Mouse (Mus musculus) heart, adult 18-20 months (tissue): Measurements from ENCODE around the gene Gm49601. TPM values are rescaled to one million over a fixed set of nuclear protein-coding genes. Genes with fewer than 3 reads are reported as not detected.

ENCODE experiments used
- DNase-seq, 2 experiments: peaks; one replicate each; pipeline ENCODE4 v3.0.0; 2021 to 2022; ENCODE audit warnings: mixed read lengths in 1 of 2
- total RNA-seq, 2 experiments: library from RNA; stranded (reverse); gene quantifications; 2 replicates each; pipeline ENCODE4 v1.2.3; 2021

Gene Gm49601
- total RNA-seq, 2 experiments from 2014 or later, result 0.15 to 1.1 TPM

DNA sequence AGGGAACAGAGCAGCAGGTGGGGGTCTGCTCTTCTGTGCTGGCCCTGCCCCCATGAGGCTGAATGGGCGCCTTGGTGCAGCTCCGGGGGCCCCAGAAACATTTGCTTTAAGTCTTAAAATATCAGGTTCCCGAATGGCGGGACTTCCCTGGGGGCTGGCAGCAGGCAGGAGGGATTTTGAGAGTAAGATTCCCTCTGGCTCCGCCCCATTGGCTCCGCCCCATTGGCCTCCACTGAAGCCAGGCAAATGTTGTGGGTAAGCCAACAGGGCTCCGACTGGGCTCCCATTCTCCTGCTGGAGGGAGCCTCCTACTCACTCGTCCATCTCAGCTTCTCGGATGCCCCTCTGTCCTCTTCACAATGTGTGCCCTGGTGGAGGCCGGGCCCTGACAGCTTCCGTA, 18.0 kb downstream of the Gm49601 start:
- no peak for DNase-seq

GRCm38 (mm10) chr16:18605705-18606104, 20.5 kb downstream of the Gm49601 start:
- DNase-seq, result no peak

DNA sequence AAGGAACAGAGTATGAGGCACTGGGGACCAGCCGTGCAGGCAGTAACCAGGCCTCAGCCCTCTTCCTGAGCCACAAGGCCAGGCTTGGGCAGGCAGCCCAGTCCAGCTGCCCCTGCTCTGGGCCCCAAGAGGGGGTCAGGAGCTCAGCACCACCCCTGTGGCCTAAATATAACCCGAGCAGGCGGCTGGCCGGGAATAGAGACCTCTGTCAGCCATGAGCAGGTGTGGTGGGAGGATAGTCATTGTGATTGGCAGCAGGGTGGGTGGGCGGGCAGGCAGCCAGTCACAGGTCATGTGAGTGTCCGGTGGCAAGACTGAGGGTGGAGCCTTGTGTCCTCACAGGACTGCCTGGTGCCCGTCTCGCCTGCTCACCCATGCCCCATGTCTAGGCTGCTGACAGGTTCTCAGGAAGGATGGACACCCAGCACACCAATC, 21.9 kb downstream of the Gm49601 start:
- DNase-seq, result peak; percentile 75

GRCm38 (mm10) chr16:18601447-18601846, 24.8 kb downstream of the Gm49601 start:
- DNase-seq, result no peak

- DNase-seq, result no peak
Measured at GRCm38 (mm10) chr16:18598006-18598405, 28.2 kb downstream of the Gm49601 start.

GRCm38 (mm10) chr16:18596255-18596654, 30.0 kb downstream of the Gm49601 start:
- DNase-seq, result no peak

DNA sequence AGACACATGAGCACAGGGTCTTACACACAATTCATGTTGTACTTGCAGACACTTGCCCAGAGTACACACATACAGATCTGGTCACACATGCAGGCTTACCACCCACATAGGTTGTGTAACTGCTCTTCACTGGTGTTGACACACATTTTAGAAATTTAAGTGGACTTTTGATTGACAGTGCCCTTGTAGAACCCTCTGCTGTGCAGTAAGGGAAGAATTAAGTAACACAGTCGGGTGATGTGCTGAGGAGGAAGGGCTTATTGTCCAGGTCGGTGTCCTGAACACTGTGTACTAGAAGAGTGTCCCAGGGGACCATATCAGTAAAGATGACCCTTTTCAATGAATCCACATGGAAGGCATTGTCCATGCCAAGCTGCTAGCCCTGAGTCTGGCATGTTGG, 32.3 kb downstream of the Gm49601 start:
- DNase-seq, result no peak

DNA sequence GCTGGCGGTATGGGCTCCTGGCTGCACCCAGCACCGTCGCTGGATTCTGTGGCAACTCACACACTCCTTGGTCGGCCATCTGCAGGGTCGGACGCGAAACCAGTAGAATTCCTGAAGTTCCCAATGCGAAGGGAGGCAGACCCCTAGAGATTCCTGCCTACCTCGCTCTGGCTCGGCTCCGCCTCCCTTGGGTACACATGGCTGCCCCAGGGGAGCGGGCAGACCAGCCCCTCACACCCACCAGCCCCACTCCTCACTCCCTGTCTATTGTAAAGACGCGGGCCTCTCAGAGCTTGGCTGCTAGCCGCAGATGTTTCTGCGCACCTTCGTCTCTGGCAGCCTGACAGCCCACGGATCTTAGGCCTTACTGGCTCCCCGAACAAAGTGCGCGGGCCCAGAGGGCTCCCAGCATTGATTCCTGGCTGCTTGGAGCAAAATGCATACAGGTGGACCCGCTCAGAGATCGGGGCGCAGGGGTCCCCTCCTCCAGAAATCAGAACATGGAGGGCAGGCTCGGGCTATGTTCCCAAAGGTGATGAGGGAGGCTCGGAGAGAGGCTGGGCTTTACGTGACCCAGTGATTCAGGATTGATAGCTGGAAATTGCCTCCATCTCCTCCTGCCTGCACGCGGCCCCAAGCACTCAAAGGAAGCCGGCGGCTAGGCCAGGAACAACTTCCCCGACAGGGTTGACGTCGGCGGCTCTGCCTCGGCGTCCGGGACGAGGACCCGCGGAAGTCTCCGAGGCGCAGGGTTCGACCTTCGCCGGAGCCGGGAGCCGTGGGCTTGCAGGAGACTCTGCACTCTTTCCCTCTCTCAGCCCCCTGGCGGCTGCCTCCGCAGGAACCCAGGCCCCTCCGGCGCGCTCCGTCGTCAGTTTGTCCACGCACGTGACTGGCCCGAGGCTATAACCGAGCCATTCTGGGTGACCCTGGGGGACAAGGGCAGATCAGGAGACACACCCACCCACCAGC, 34.9 kb downstream of the Gm49601 start:
- no peak for DNase-seq

DNA sequence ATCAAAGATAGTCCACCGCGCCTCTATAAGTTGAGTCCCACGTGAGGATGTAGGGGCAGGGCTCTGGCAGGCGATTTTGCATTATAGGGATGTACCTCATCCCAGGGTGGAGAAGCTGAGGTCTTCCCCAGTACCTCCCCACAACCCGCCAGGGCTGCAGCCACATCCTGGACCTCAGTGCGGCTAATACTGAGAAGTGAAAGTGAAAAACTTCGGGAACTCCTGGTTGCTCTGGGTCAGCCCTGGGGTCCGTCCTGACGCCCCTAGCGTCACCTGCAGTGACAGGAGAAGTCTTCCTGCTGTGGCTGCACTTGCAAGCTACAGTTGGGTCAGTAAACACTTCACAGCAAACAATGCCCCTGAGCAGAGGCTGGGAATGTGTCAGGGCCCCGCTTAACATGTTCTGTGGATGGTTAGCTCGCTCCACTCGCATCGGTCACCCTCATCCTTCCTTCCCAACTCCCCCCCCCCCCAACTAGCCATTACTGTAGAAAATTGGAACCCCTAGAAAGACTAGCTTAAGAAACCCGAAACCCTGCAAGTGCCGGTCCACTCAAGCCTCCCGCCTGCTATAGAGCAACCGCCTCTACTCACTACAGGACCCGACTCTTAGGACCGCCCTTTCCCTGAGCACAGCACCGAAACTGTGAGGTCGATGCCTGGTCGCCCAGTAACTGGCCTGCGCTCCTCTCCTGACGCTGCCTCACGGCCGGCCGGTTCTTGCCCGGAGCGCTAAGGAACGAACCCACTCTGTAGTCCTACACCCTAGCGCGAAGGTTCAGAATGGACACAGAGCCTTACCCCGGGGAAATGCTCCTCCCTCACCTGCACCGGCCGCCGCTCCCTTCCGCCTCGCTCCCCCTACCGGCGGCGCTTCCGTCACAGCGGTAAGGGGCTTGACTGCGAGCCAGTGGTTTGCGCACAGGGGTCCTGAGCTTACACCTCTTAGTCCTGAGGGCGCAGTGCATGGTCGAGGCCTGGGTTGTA, 36.1 kb downstream of the Gm49601 start, which contains the start of gene Tbx1:
Tbx1 (minus strand) TSS at position 868 of the 987 bp plus-strand sequence.
- no peak for DNase-seq

GRCm38 (mm10) chr16:18589080-18589621, 37.1 kb downstream of the Gm49601 start:
- no peak for DNase-seq

- DNase-seq, result no peak
Measured at GRCm38 (mm10) chr16:18588738-18589055, 37.5 kb downstream of the Gm49601 start.

- no peak for DNase-seq
Measured at GRCm38 (mm10) chr16:18587847-18588737, 38.1 kb downstream of the Gm49601 start.

DNA sequence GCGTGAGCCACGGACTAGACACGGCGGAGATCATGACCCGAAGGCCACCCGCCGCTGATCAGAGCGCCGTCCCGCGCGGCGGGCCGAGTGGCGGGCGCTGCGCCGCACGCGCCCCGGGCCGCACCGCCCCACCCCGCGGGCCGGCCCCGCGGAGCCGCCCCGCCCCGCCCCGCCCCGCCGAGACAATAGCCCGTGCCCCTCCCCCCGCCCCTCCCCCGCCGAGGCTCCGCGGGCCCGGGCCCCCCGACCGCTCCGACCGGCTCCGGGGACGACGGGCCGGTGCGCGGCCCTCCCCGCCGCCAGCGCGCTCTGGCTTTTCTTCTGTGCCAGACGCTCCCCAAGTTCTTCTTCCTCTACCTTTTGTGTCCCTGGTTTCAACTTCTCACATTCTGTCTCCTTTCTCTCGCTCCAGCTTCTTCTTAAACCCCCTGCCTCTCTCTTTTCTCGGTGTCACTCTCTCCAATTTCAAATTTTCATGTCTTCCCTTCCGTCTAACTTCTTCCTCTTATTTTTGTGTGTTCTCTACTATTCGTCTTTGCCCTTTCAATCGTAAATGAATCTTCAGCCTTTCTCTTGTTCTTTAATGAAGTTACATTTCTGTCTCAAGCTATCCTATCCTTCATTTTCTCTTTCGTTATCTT, 39.2 kb downstream of the Gm49601 start:
- no peak for DNase-seq

DNA sequence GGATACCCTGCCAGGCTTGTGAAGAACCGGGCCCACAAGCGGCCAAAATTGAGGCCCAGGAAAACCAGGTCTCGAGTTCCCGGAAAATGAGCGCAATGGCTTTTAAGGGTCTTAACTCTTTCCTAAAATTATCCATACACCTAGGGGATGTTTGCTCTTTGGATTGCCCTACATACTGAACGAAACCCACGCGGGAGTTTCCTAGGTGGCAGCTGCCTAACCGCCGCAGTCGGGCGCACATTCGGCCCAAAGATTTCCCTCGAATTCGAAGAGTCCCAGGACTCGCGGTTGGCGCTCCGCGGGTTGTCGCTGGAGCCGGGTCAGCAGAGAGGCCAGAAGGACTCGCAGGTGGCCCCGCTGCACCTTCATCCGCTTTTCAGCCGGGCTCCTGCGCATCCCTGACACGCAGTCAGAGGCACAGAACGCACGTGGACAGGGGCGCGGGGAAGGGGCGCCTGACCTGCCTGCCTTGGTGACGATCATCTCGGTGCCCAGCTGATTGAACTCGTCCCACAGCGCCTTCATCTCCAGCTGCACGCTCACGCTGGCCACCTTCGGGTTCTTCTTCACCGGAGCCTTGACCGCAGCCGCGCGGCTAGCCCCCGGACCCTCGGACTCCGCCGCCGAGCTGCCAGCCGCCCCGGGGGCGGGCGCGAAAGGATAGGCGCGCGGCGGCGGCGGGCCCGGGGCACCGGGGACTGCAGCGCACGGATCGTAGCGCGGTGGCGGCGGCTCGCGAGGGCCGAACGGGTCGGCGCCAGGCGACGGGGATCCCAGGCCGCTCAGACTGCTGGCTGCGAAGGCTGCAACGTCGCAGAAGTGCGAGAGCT, 39.9 kb downstream of the Gm49601 start:
- DNase-seq, result no peak

DNA sequence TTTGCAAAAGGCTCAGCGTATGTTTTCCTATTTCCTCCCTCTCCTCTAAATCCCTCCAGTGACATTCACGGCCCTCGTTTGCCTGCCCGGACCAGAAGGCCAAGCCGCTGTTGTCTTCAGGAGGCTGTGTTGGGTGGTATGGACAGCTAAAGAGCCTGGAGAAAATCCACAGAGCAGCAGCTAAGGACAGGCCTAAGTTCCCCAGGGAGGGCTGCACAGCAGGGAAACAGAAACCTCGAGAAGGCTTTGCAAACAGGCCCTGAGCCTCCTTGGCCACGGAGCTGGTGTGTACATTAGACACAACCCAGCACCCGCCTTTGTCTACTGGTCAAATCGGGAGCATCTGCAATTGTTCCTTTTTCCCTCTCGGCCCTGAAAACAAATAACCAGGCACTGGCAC, 40.6 kb downstream of the Gm49601 start:
- no peak for DNase-seq

- no peak for DNase-seq
Measured at GRCm38 (mm10) chr16:18584901-18585510, 41.2 kb downstream of the Gm49601 start.

DNA sequence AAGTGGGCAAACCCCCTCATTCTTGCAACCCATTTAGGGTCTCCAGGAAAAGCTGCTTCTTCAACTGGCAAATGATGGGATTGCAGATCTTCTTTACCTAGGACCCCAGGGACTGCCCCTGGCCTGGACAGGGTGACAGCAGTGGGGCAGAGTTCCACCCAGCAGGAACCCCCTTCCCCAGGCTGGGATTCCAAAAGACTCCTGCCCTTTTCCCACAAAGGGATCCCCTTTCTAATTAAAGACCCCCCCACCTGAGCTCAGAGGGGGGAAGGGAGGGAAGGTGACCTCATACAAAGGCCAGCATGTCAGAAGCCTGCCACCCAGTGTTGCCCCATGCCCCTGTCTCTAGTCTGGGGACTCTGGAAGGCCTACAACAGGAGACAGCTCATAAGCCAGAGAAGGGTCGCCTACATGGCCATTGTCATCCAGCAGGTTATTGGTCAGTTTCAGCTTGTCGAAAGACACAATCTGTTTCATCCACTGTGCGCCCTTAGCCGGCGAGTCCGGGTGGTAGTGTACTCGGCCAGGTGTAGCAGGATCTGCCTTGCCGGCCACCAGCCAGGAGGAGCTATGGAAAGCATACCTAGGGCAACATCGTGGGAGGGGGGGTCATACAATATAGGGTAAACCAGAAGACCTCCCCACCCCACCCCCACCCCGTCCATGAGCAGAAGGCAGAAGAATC, 42.4 kb downstream of the Gm49601 start:
- no peak for DNase-seq

- no peak for DNase-seq
Measured at GRCm38 (mm10) chr16:18583169-18583568, 43.1 kb downstream of the Gm49601 start.
